ENCODE assay signal across 23 mouse cellular contexts in the genomic region with DNA sequence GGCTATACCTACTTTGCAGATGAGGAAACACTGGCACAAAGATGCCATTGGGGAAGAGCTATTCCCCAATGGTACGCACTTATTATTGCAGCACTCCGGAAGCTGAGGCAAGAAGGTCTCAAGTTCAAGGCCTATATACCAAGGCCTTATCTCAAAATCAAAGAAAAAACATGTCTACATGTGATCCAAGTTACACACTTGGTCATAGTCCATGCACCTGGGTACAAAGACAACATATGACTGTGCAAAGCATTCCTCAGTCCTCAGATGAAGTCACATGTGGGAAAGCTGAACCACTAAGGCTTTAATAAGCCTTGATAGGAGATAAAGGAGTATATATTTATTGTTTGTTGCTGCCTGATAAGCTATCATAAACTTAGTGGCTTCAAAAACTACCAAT. TPM values are rescaled to one million over a fixed set of nuclear protein-coding genes. Genes with fewer than 3 reads are reported as not detected.
A peak's percentile ranks its signal among the peaks of the same experiment; 100 is the strongest.
DNase-seq lines count a peak whose midpoint lies in the region; ATAC-seq and TF ChIP-seq lines count a peak whose summit lies in the region.
"Had no signal": no experiment of that assay in that cellular context is flagged by ENCODE, and none has a peak within 500 bp of the region (broad histone marks: within the 10 kb centered on the region; RNA-seq: fewer than 3 reads in every experiment).

No protein-coding gene starts in this region.

- H3K9ac ChIP-seq in heart, embryonic 12.5 days, result no peak overlapping the region
- H3K9ac ChIP-seq in liver, adult 2 months (ENCODE audit: low read depth, low read length), result no peak overlapping the region
- no peak overlapping the region for H3K9ac ChIP-seq in liver, embryonic 12.5 days
- no peak overlapping the region for H3K9ac ChIP-seq in intestine, postnatal 0 days (ENCODE audit: low read depth, low read length)
- H3K9ac ChIP-seq: embryonic facial prominence, embryonic 12.5 days; forebrain, embryonic 13.5 days; forebrain, embryonic 15.5 days had no signal

- WGBS in heart, embryonic 12.5 days, result 86% methylated on average over 2 of the region's 2 CpGs
- 19% methylated on average over 2 of the region's 2 CpGs for WGBS in liver, adult 2 months
- WGBS in liver, embryonic 12.5 days (ENCODE audit: insufficient replicate concordance), result 78% methylated on average over 2 of the region's 2 CpGs
- 61% methylated on average over 2 of the region's 2 CpGs for WGBS in intestine, postnatal 0 days

- H3K27ac ChIP-seq in heart, embryonic 12.5 days (ENCODE audit: poor library complexity, severe bottlenecking), result no peak overlapping the region
- H3K27ac ChIP-seq in liver, adult 2 months (replicated peaks; ENCODE audit: insufficient read depth, low read depth, low read length), result no peak overlapping the region
- no peak overlapping the region for H3K27ac ChIP-seq in liver, embryonic 12.5 days
- H3K27ac ChIP-seq in intestine, postnatal 0 days (ENCODE audit: low read depth, low read length), result no peak overlapping the region; the same call in 1 of the 2 replicates
- H3K27ac ChIP-seq: embryonic facial prominence, embryonic 10.5 days; embryonic facial prominence, embryonic 12.5 days; forebrain, embryonic 13.5 days; forebrain, embryonic 15.5 days had no signal

- no peaks in the 10 kb centered on the region for H3K9me3 ChIP-seq in heart, embryonic 12.5 days (replicated peaks)
- H3K9me3 ChIP-seq in liver, embryonic 12.5 days (replicated peaks), result no peaks in the 10 kb centered on the region
- H3K9me3 ChIP-seq in intestine, postnatal 0 days (ENCODE audit: control insufficient read depth), result no peaks in the 10 kb centered on the region
- H3K9me3 ChIP-seq: embryonic facial prominence, embryonic 10.5 days; embryonic facial prominence, embryonic 12.5 days; forebrain, embryonic 13.5 days; forebrain, embryonic 15.5 days; G1E had no signal

- no peak for ATAC-seq in heart, embryonic 12.5 days (ENCODE audit: insufficient number of reproducible peaks, low FRiP score)
- no peak for ATAC-seq in liver, embryonic 12.5 days
- ATAC-seq in intestine, postnatal 0 days, result peak; percentile 94
- ATAC-seq: activated CD4-positive, CD25-positive, alpha-beta regulatory T cell, adult 4 months; CD4-positive, CD25-positive, alpha-beta regulatory T cell, adult 4 months; forebrain, embryonic 13.5 days; forebrain, embryonic 15.5 days; Patski had no signal

- H3K79me2 ChIP-seq in liver, adult 2 months (ENCODE audit: control insufficient read depth, insufficient read depth, low read length), result no peaks in the 10 kb centered on the region; the same call in 1 of the 2 replicates

- H3K27me3 ChIP-seq in heart, embryonic 12.5 days (replicated peaks), result peaks cover 9% of the 10 kb centered on the region; the same call in 1 of the 2 replicates
- H3K27me3 ChIP-seq in liver, adult 2 months (ENCODE audit: control insufficient read depth, insufficient read depth, low read length), result no peaks in the 10 kb centered on the region
- H3K27me3 ChIP-seq in liver, embryonic 12.5 days (replicated peaks), result no peaks in the 10 kb centered on the region
- no peaks in the 10 kb centered on the region for H3K27me3 ChIP-seq in intestine, postnatal 0 days (replicated peaks; ENCODE audit: control insufficient read depth, insufficient read depth, low read length)
- H3K27me3 ChIP-seq: CH12.LX; embryonic facial prominence, embryonic 12.5 days; forebrain, embryonic 13.5 days; forebrain, embryonic 15.5 days; Patski had no signal

- TF ChIP-seq CTCF in liver, adult 2 months (IDR thresholded peaks at IDR 0.05; ENCODE audit: low read depth, low read length), result no peak
- TF ChIP-seq CTCF in intestine, postnatal 0 days (IDR thresholded peaks at IDR 0.05; ENCODE audit: low read depth), result no peak

- peak; percentile 40 for DNase-seq in heart, adult 11 months
- peak; percentile 72 for DNase-seq in liver, adult 2 months (ENCODE audit: extremely low read depth, low read depth, low spot score)
- DNase-seq: adrenal gland, adult 8-10 months; adrenal gland, postnatal 14 days; adrenal gland, postnatal 36 days; B cell, adult 2 months; cerebellum, adult 11-12 months; cerebellum, adult 2 months; cerebellum, adult 9-10 months; cerebellum, postnatal 10 days; cerebellum, postnatal 25 days had no signal

- H3K36me3 ChIP-seq in heart, embryonic 12.5 days, result no peaks in the 10 kb centered on the region
- H3K36me3 ChIP-seq in liver, adult 2 months (ENCODE audit: control insufficient read depth, insufficient read depth, low read length), result no peaks in the 10 kb centered on the region
- H3K36me3 ChIP-seq in liver, embryonic 12.5 days, result no peaks in the 10 kb centered on the region
- H3K36me3 ChIP-seq in intestine, postnatal 0 days (ENCODE audit: control insufficient read depth, insufficient read depth), result no peaks in the 10 kb centered on the region
- H3K36me3 ChIP-seq: embryonic facial prominence, embryonic 10.5 days; embryonic facial prominence, embryonic 12.5 days; forebrain, embryonic 15.5 days; G1E had no signal

- no peak overlapping the region for H3K4me2 ChIP-seq in heart, embryonic 12.5 days
- no peak overlapping the region for H3K4me2 ChIP-seq in liver, embryonic 12.5 days
- no peak overlapping the region for H3K4me2 ChIP-seq in intestine, postnatal 0 days (replicated peaks; ENCODE audit: low read depth)
- H3K4me2 ChIP-seq: embryonic facial prominence, embryonic 12.5 days; forebrain, embryonic 13.5 days; forebrain, embryonic 15.5 days had no signal

- H3K4me1 ChIP-seq in heart, embryonic 12.5 days (replicated peaks), result peaks cover 5% of the 10 kb centered on the region; the same call in 1 of the 2 replicates
- H3K4me1 ChIP-seq in liver, adult 2 months (ENCODE audit: control insufficient read depth, insufficient read depth, low read length), result peaks cover 21% of the 10 kb centered on the region
- peaks cover 26% of the 10 kb centered on the region for H3K4me1 ChIP-seq in liver, embryonic 12.5 days
- 0 out of 2 replicates have a peak, but pooled peaks cover 4% of the 10 kb centered on the region for H3K4me1 ChIP-seq in intestine, postnatal 0 days (replicated peaks; ENCODE audit: control insufficient read depth, insufficient read depth, low read length)
- H3K4me1 ChIP-seq: embryonic facial prominence, embryonic 12.5 days; forebrain, embryonic 13.5 days; forebrain, embryonic 15.5 days had no signal

- no peak overlapping the region for H3K4me3 ChIP-seq in heart, embryonic 12.5 days
- H3K4me3 ChIP-seq in liver, adult 2 months (ENCODE audit: insufficient read depth, low read depth, low read length), result no peak overlapping the region
- H3K4me3 ChIP-seq in liver, embryonic 12.5 days, result no peak overlapping the region
- H3K4me3 ChIP-seq in intestine, postnatal 0 days (ENCODE audit: low read depth, low read length), result no peak overlapping the region
- H3K4me3 ChIP-seq: embryonic facial prominence, embryonic 10.5 days; embryonic facial prominence, embryonic 12.5 days; forebrain, embryonic 13.5 days; forebrain, embryonic 15.5 days had no signal

- no peak for TF ChIP-seq POLR2A in liver, adult 2 months (IDR thresholded peaks at IDR 0.05; ENCODE audit: extremely low read depth, insufficient read depth, low read length)

RNA-seq across cellular contexts. Expression of gene Tmem56, which starts 8.9 kb away (rescaled TPM):
- 1.4 and 2.3 TPM in 2 replicates for polyA plus RNA-seq in heart, embryonic 12.5 days (2016; fragmentation: Nextera tagmentation; extraction: Ambion mirVana)
- total RNA-seq in liver, adult 2 months (2014; rRNA removed), result 130 and 150 TPM in 2 replicates
- polyA plus RNA-seq in liver, adult 2 months (2012; rRNA removed), result 24.1 and 27.2 TPM in 2 replicates
- 29.8 and 32.2 TPM in 2 replicates for polyA plus RNA-seq in liver, embryonic 12.5 days (2016; fragmentation: Nextera tagmentation; extraction: Ambion mirVana)
- 6.0 and 6.8 TPM in 2 replicates for polyA plus RNA-seq in intestine, postnatal 0 days (2015; fragmentation: Nextera tagmentation; extraction: Ambion mirVana)
- total RNA-seq: CH12.LX had no signal
- polyA plus RNA-seq: CD4-positive, CD25-positive, alpha-beta regulatory T cell, adult 4 months had no signal

RNA-seq across cellular contexts. Expression of gene Alg14, which starts 17.6 kb away (rescaled TPM):
- 36.4 and 39.5 TPM in 2 replicates for polyA plus RNA-seq in heart, embryonic 12.5 days (2016; fragmentation: Nextera tagmentation; extraction: Ambion mirVana)
- 12.6 and 14.3 TPM in 2 replicates for total RNA-seq in liver, adult 2 months (2014; rRNA removed)
- polyA plus RNA-seq in liver, adult 2 months (2012; rRNA removed), result 23.4 and 24.3 TPM in 2 replicates
- polyA plus RNA-seq in liver, embryonic 12.5 days (2016; fragmentation: Nextera tagmentation; extraction: Ambion mirVana), result 18.1 and 20.0 TPM in 2 replicates
- 25.6 and 26.1 TPM in 2 replicates for polyA plus RNA-seq in intestine, postnatal 0 days (2015; fragmentation: Nextera tagmentation; extraction: Ambion mirVana)
